Mouse (Mus musculus): Measurements from ENCODE around the gene Rhbdl3. TPM values are rescaled to one million over a fixed set of nuclear protein-coding genes. Genes with fewer than 3 reads are reported as not detected.

Rhbdl3 gene
- polyA plus RNA-seq, 1 experiment: 0.17 TPM

DNA sequence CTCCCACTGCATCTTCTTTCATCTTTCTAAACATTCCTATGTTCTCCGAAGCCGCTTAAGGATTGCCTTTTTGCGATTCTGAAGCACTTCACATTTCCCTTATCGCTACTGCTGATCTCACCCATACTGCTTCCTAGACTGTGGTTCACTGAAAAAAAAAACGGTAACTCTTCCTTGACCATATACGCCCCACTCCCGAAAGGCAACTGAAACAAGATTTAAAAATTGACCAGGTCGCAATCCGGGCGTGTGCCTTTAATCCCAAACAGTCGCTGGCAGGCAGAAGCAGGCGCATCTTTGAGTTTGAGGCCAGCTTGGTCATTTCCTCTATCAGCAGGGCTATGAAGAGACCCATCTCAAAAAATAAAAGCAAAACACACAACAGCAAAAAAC, 81.9 kb downstream of the Rhbdl3 start:
- Histone ChIP-seq H3K4me3 (peak overlapping the region; percentile 99), H3K79me2 (ENCODE audit: control insufficient read depth, insufficient read depth) (peaks cover 46% of the 10 kb centered on the region), H3K27me3 (ENCODE audit: control insufficient read depth, insufficient read depth, insufficient read length) (no peaks in the 10 kb centered on the region), H3K4me2 (ENCODE audit: low read depth) (peak overlapping the region; percentile 70), H3K36me3 (ENCODE audit: control insufficient read depth, insufficient read depth) (peaks cover 25% of the 10 kb centered on the region), H3ac (ENCODE audit: control insufficient read depth, insufficient read length) (peak overlapping the region; percentile 75)
- TF ChIP-seq SRF (IDR thresholded peaks at IDR 0.05; ENCODE audit: control insufficient read depth, insufficient read length, low read depth): no peak
- no peak for TF ChIP-seq MYOD1 (IDR thresholded peaks at IDR 0.05; ENCODE audit: control insufficient read depth in 1 of 3, insufficient read length in 2 of 3, low read depth in 2 of 3)
- TF ChIP-seq MYOG (IDR thresholded peaks at IDR 0.05; ENCODE audit: control insufficient read depth in 1 of 3, insufficient read depth in 1 of 3, insufficient read length in 2 of 3, low read depth in 2 of 3): no peak
- no peak for TF ChIP-seq POLR2A (IDR thresholded peaks at IDR 0.05; ENCODE audit: insufficient read length, low read depth)
- TF ChIP-seq REST (IDR thresholded peaks at IDR 0.05; ENCODE audit: insufficient read depth, insufficient read length): no peak
- TF ChIP-seq CEBPB (IDR thresholded peaks at IDR 0.05; ENCODE audit: insufficient read depth, poor library complexity, severe bottlenecking): no peak
- TF ChIP-seq MAX (IDR thresholded peaks at IDR 0.05; ENCODE audit: low read depth): no peak
- no peak for TF ChIP-seq USF1 (IDR thresholded peaks at IDR 0.05; ENCODE audit: low read depth)
- TF ChIP-seq E2F4 (IDR thresholded peaks at IDR 0.05; ENCODE audit: insufficient read depth): no peak
- TF ChIP-seq POLR2AphosphoS2 (IDR thresholded peaks at IDR 0.05; ENCODE audit: insufficient read length, low read depth): no peak
- TF ChIP-seq TCF12 (IDR thresholded peaks at IDR 0.05; ENCODE audit: insufficient read depth, poor library complexity, severe bottlenecking): no peak
- TF ChIP-seq TCF3 (IDR thresholded peaks at IDR 0.05; ENCODE audit: insufficient read length, low read depth): no peak

DNA sequence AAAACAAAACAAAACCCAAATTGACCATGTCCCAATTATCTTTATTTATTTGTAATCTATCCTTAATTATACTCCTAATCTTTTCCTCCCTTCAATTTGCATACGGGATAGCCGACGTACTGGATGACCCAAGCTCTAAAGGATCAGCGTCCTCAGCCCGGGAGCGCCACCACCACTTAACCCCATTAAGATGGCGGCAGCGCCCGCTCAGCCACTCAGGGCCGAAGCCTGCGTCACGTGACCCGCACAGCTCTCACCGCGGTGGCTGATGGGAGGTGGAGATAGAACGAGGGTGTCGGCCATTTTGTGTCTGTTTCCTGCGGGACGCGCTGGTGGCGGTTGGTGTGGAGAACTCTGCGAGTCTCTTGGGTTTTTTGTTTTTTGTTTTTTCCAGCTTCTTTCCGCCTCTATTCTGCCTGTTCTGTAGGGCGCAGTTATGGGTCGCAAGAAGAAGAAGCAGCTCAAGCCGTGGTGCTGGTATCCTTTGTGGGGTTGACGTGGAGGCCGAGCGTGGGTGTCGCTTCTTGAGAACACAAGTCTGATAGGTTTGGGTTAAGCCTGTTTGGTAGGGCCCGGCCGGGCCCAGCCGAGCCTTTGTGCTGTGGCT, 82.4 kb downstream of the Rhbdl3 start, which contains the start of gene Zfp207:
Gene Zfp207 (plus strand): TSS at position 261 of the 607 bp plus-strand sequence.
- TF ChIP-seq POLR2AphosphoS2 (IDR thresholded peaks at IDR 0.05; ENCODE audit: insufficient read length, low read depth): peak; percentile 96
- no peak for TF ChIP-seq SRF (IDR thresholded peaks at IDR 0.05; ENCODE audit: control insufficient read depth, insufficient read length, low read depth)
- no peak for TF ChIP-seq MAX (IDR thresholded peaks at IDR 0.05; ENCODE audit: low read depth)
- no peak for TF ChIP-seq TCF12 (IDR thresholded peaks at IDR 0.05; ENCODE audit: insufficient read depth, poor library complexity, severe bottlenecking)
- peak; percentile 100 for TF ChIP-seq USF1 (IDR thresholded peaks at IDR 0.05; ENCODE audit: low read depth)
- no peak for TF ChIP-seq REST (IDR thresholded peaks at IDR 0.05; ENCODE audit: insufficient read depth, insufficient read length)
- peak; percentile 93 for TF ChIP-seq POLR2A (IDR thresholded peaks at IDR 0.05; ENCODE audit: insufficient read length, low read depth)
- peak in 1 of 3 experiments; percentile 12 for TF ChIP-seq MYOD1 (IDR thresholded peaks at IDR 0.05; ENCODE audit: control insufficient read depth in 1 of 3, insufficient read length in 2 of 3, low read depth in 2 of 3)
- no peak for TF ChIP-seq E2F4 (IDR thresholded peaks at IDR 0.05; ENCODE audit: insufficient read depth)
- no peak for TF ChIP-seq CEBPB (IDR thresholded peaks at IDR 0.05; ENCODE audit: insufficient read depth, poor library complexity, severe bottlenecking)
- no peak for TF ChIP-seq TCF3 (IDR thresholded peaks at IDR 0.05; ENCODE audit: insufficient read length, low read depth)
- TF ChIP-seq MYOG (IDR thresholded peaks at IDR 0.05; ENCODE audit: control insufficient read depth in 1 of 3, insufficient read depth in 1 of 3, insufficient read length in 2 of 3, low read depth in 2 of 3): no peak
- H3K4me3 ChIP-seq: peak within 1 kb of the TSS; percentile 99
- H3K27me3 ChIP-seq (ENCODE audit: control insufficient read depth, insufficient read depth, insufficient read length): no peaks in the 10 kb centered on the region
- H3K79me2 ChIP-seq (ENCODE audit: control insufficient read depth, insufficient read depth): peaks cover 51% of the 10 kb centered on the region
- H3K4me2 ChIP-seq (ENCODE audit: low read depth): peak within 1 kb of the TSS; percentile 96
- peaks cover 29% of the 10 kb centered on the region for H3K36me3 ChIP-seq (ENCODE audit: control insufficient read depth, insufficient read depth)
- H3ac ChIP-seq (ENCODE audit: control insufficient read depth, insufficient read length): peak within 1 kb of the TSS; percentile 75

DNA sequence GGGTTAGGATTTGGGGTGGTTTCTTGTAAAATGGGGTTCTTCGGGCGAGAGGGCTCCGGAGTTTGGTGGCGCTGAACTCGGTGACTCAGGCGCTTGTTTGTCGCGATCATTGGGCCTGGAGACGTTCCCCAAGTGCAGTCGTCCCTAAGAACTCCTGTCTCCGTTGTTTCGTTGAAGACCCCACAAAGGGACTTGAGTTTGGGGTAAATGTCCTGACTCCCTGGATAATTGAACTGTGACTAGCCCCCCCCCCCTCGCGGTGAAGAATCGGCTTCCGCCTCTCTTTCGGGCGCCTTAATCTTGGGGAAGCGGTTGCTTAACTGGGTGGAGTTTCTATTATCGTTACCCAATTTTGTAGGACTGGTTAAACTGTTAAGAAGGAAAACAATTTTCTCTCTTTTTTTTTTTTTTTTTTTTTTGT, 82.9 kb downstream of the Rhbdl3 start:
- Histone ChIP-seq H3K27me3 (ENCODE audit: control insufficient read depth, insufficient read depth, insufficient read length) (no peaks in the 10 kb centered on the region), H3ac (ENCODE audit: control insufficient read depth, insufficient read length) (peak overlapping the region; percentile 75), H3K4me2 (ENCODE audit: low read depth) (peak overlapping the region; percentile 96), H3K4me3 (peak overlapping the region; percentile 99), H3K36me3 (ENCODE audit: control insufficient read depth, insufficient read depth) (peaks cover 31% of the 10 kb centered on the region), H3K79me2 (ENCODE audit: control insufficient read depth, insufficient read depth) (peaks cover 56% of the 10 kb centered on the region)
- TF ChIP-seq E2F4 (IDR thresholded peaks at IDR 0.05; ENCODE audit: insufficient read depth) (no peak), MYOD1 (IDR thresholded peaks at IDR 0.05; ENCODE audit: control insufficient read depth in 1 of 3, insufficient read length in 2 of 3, low read depth in 2 of 3) (no peak), USF1 (IDR thresholded peaks at IDR 0.05; ENCODE audit: low read depth) (no peak), TCF12 (IDR thresholded peaks at IDR 0.05; ENCODE audit: insufficient read depth, poor library complexity, severe bottlenecking) (no peak), POLR2A (IDR thresholded peaks at IDR 0.05; ENCODE audit: insufficient read length, low read depth) (no peak), MAX (IDR thresholded peaks at IDR 0.05; ENCODE audit: low read depth) (no peak), TCF3 (IDR thresholded peaks at IDR 0.05; ENCODE audit: insufficient read length, low read depth) (no peak), POLR2AphosphoS2 (IDR thresholded peaks at IDR 0.05; ENCODE audit: insufficient read length, low read depth) (no peak), MYOG (IDR thresholded peaks at IDR 0.05; ENCODE audit: control insufficient read depth in 1 of 3, insufficient read depth in 1 of 3, insufficient read length in 2 of 3, low read depth in 2 of 3) (no peak)

DNA sequence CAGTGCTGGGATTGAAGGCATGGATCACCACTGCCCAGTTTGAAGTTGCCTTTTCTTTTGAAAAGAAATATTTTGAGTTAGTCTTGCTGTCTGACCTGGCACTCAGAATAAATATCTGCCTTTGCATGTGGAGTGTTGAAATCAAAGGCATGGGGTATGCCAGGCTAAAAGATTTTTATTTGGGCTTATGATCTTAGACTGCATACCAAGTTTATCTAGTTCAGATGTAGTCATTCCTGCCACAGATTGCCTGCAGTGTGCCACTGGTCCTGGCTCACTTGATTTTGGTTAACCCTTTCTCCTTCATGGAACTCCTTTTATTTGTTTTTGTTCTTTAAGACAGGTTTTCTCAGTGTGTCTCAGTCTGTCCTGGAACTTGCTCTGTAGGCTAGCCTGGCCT, 83.7 kb downstream of the Rhbdl3 start:
- Histone ChIP-seq H3K4me2 (ENCODE audit: low read depth) (peak overlapping the region; percentile 96), H3K36me3 (ENCODE audit: control insufficient read depth, insufficient read depth) (peaks cover 39% of the 10 kb centered on the region), H3ac (ENCODE audit: control insufficient read depth, insufficient read length) (peak overlapping the region; percentile 75), H3K4me3 (peak overlapping the region; percentile 99), H3K27me3 (ENCODE audit: control insufficient read depth, insufficient read depth, insufficient read length) (no peaks in the 10 kb centered on the region), H3K79me2 (ENCODE audit: control insufficient read depth, insufficient read depth) (peaks cover 64% of the 10 kb centered on the region)
- TF ChIP-seq MYOG (IDR thresholded peaks at IDR 0.05; ENCODE audit: control insufficient read depth in 1 of 3, insufficient read depth in 1 of 3, insufficient read length in 2 of 3, low read depth in 2 of 3) (no peak), TCF3 (IDR thresholded peaks at IDR 0.05; ENCODE audit: insufficient read length, low read depth) (no peak), USF1 (IDR thresholded peaks at IDR 0.05; ENCODE audit: low read depth) (no peak), TCF12 (IDR thresholded peaks at IDR 0.05; ENCODE audit: insufficient read depth, poor library complexity, severe bottlenecking) (no peak), POLR2AphosphoS2 (IDR thresholded peaks at IDR 0.05; ENCODE audit: insufficient read length, low read depth) (no peak), REST (IDR thresholded peaks at IDR 0.05; ENCODE audit: insufficient read depth, insufficient read length) (no peak), MYOD1 (IDR thresholded peaks at IDR 0.05; ENCODE audit: control insufficient read depth in 1 of 3, insufficient read length in 2 of 3, low read depth in 2 of 3) (no peak), POLR2A (IDR thresholded peaks at IDR 0.05; ENCODE audit: insufficient read length, low read depth) (no peak), MAX (IDR thresholded peaks at IDR 0.05; ENCODE audit: low read depth) (no peak), SRF (IDR thresholded peaks at IDR 0.05; ENCODE audit: control insufficient read depth, insufficient read length, low read depth) (no peak), E2F4 (IDR thresholded peaks at IDR 0.05; ENCODE audit: insufficient read depth) (no peak), CEBPB (IDR thresholded peaks at IDR 0.05; ENCODE audit: insufficient read depth, poor library complexity, severe bottlenecking) (no peak)

All from myocyte (in vitro differentiated cells).